ENCODE assay signal across 19 mouse cellular contexts in the genomic region with DNA sequence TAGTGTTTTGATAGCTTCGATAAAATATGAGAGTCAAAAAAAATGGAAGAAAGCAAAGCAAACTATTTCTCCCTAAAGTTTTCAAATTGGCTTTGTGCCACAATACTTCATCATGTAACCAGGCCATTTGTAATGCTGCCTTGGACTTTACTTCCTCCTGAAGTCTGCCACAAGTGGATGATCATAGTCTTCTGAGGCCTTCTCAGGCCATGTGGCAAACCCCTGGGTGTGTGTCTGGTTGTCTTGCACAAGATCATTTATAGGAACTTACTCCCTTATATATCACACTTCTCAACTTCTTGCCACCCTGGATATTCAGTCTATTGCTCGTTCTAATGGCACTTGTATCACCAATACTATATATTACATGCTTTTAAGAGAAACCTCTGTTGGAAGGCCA.
"Had no signal": no experiment of that assay in that cellular context is flagged by ENCODE, and none has a peak within 500 bp of the region (broad histone marks: within the 10 kb centered on the region; RNA-seq: fewer than 3 reads in every experiment).

No protein-coding gene starts in this region.

- H3K4me3 ChIP-seq: layer of hippocampus, adult 2 months; limb, embryonic 10.5 days; limb, embryonic 13.5 days; liver, embryonic 12.5 days; liver, embryonic 15.5 days; neural tube, embryonic 12.5 days; neural tube, embryonic 15.5 days had no signal

- H3K27ac ChIP-seq: kidney, postnatal 0 days; layer of hippocampus, adult 2 months; limb, embryonic 10.5 days; limb, embryonic 13.5 days; liver, embryonic 12.5 days; liver, embryonic 15.5 days; macrophage; neural tube, embryonic 12.5 days; neural tube, embryonic 15.5 days had no signal

- DNase-seq: kidney, adult 2 months; kidney, postnatal 25 days; layer of hippocampus, adult 9-11 months; liver; lung, postnatal 14 days; midbrain, embryonic 14.5 days; retina, postnatal 1 day; right cerebral cortex, postnatal 25 days; thymus, adult 18-20 months; thymus, postnatal 36 days had no signal

- ATAC-seq: liver, embryonic 12.5 days had no signal

- H3K4me1 ChIP-seq: limb, embryonic 10.5 days; limb, embryonic 13.5 days; liver, embryonic 12.5 days; liver, embryonic 15.5 days; neural tube, embryonic 12.5 days; neural tube, embryonic 15.5 days had no signal
